Mouse (Mus musculus) heart, adult 2 months (tissue): Measurements from ENCODE around the gene Gm15262. TPM values are rescaled to one million over a fixed set of nuclear protein-coding genes. Genes with fewer than 3 reads are reported as not detected.
A peak's percentile ranks its signal among the peaks of the same experiment; 100 is the strongest.

Experiments
- DNase-seq, 2 experiments: peaks; one replicate each; pipeline ENCODE4 v3.0.0; 2021
- H3K27ac ChIP-seq: fragments of 200-600 bp; 2 replicates; pipeline ENCODE4 v1.8.1; 2022
- H3K27me3 ChIP-seq: fragments of 200-500 bp; 2 replicates; pipeline ENCODE4 v1.6.1; 2012; ENCODE audit warnings: mild to moderate bottlenecking, low read length, inconsistent platforms, mixed read lengths; ENCODE audit not compliant: control insufficient read depth, insufficient read depth
- H3K36me3 ChIP-seq: fragments of 200-500 bp; 2 replicates; pipeline ENCODE4 v1.6.1; 2012; ENCODE audit warnings: low read length, inconsistent platforms; ENCODE audit not compliant: control insufficient read depth, insufficient read depth
- H3K4me1 ChIP-seq: fragments of 200-500 bp; 2 replicates; pipeline ENCODE4 v1.6.1; 2011; ENCODE audit warnings: low read length; ENCODE audit not compliant: control insufficient read depth, insufficient read depth
- H3K4me3 ChIP-seq: fragments of 200-600 bp; 2 replicates; pipeline ENCODE4 v1.8.1; 2022
- H3K79me2 ChIP-seq: fragments of 200-500 bp; replicated peaks from 2 replicates; pipeline ENCODE4 v1.6.1; 2012; ENCODE audit warnings: mild to moderate bottlenecking, inconsistent platforms, low read length, moderate library complexity, mixed read lengths; ENCODE audit not compliant: control insufficient read depth, insufficient read depth
- H3K9ac ChIP-seq: fragments of 200-500 bp; 2 replicates; pipeline ENCODE4 v1.6.1; 2012; ENCODE audit warnings: low read depth, mild to moderate bottlenecking, control low read depth, inconsistent platforms, low read length, mixed read lengths
- CTCF ChIP-seq: fragments of 200-600 bp; IDR thresholded peaks from 2 replicates; pipeline ENCODE4 v1.8.1; 2022; ENCODE audit warnings: antibody characterized with exemption, mild to moderate bottlenecking, moderate library complexity
- EP300 ChIP-seq: fragments of 200-500 bp; IDR thresholded peaks from 2 replicates; pipeline ENCODE4 v1.6.1; 2011; ENCODE audit warnings: low read depth, low read length, control low read depth; ENCODE audit not compliant: insufficient read depth
- POLR2A ChIP-seq: fragments of 200-500 bp; IDR thresholded peaks from 2 replicates; pipeline ENCODE4 v1.6.1; 2011; ENCODE audit warnings: mild to moderate bottlenecking, low read depth, low read length, control low read depth; ENCODE audit not compliant: insufficient read depth
- WGBS: fragments of 180-500 bp; shearing (Covaris S2); methylation state at CpG from one replicate; pipeline ENCODE4 v1.1.7; 2018; 5-methylcytosine and 5-hydroxymethylcytosine counted together
- intact Hi-C: fragments of 180-260 bp; cut with DNase I; formaldehyde crosslinking; loops from one replicate; pipeline ENCODE4 v1.15.1; 2025
- polyA plus RNA-seq: library from polyadenylated mRNA; depleted of rRNA; stranded (reverse); fragments of >200 nt; gene quantifications from 2 replicates; pipeline ENCODE4 v1.2.3, GENCODE M21; 2012; rRNA removed
- total RNA-seq, 2 experiments: library from RNA; stranded (reverse); gene quantifications; 2 replicates each; pipeline ENCODE4 v1.2.3; 2021

Gene Gm15262
- total and polyA plus RNA-seq, 3 experiments: not detected

DNA sequence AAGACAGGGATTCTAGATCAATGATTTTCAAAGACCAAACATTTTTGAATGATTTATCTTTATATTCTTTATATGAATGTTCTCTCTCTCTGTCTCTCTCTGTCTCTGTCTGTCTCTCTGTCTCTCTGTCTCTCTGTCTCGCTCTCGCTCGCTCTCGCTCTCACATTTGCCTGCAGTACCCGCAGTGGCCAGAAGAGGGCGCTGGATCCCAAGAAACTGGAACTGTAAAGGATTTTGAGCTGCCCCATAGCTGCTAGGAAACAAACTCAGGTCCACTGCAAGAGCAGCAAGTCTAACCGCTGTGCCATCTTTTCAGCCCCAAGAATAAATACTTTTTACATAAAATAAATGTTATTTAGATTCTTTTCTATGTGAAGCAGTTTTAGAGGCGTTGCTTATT is 98.5 kb downstream of the Gm15262 start:
- Histone ChIP-seq H3K79me2 (no peaks in the 10 kb centered on the region), H3K4me3 (no peak overlapping the region), H3K4me1 (no peaks in the 10 kb centered on the region), H3K27me3 (no peaks in the 10 kb centered on the region), H3K27ac (no peak overlapping the region), H3K9ac (no peak overlapping the region), H3K36me3 (no peaks in the 10 kb centered on the region)
- TF ChIP-seq POLR2A (no peak), CTCF (peak; percentile 81)
- intact Hi-C loops: no loop called here
- peak in 1 of 2 experiments; percentile 46 for DNase-seq
- WGBS: 44% methylated on average over 8 of the region's 8 CpGs

DNA sequence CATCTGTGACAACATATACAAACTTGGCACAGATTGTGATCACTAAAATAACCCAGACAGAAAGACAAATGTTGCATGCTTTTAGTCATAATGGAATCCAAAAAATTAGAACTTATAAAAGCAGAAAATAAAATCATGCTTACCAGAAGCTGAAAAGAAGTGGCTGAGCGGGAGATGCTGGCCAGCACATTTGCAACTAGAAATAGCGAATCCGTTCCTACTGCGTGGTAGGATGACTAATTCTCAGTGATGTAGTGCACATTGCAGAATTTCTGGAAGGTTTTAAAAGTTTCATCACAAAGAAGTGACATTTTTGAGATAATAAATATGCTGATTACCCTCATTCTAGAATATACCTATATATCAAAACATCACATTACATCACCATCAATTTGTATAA is 100.7 kb downstream of the Gm15262 start:
- intact Hi-C loops: no loop called here
- Histone ChIP-seq H3K27me3 (no peaks in the 10 kb centered on the region), H3K4me1 (no peaks in the 10 kb centered on the region), H3K79me2 (no peaks in the 10 kb centered on the region), H3K4me3 (no peak overlapping the region), H3K36me3 (no peaks in the 10 kb centered on the region), H3K9ac (no peak overlapping the region), H3K27ac (no peak overlapping the region)
- no peak for DNase-seq
- TF ChIP-seq POLR2A (no peak), CTCF (no peak), EP300 (no peak)
- 84% methylated on average over 4 of the region's 4 CpGs for WGBS

DNA sequence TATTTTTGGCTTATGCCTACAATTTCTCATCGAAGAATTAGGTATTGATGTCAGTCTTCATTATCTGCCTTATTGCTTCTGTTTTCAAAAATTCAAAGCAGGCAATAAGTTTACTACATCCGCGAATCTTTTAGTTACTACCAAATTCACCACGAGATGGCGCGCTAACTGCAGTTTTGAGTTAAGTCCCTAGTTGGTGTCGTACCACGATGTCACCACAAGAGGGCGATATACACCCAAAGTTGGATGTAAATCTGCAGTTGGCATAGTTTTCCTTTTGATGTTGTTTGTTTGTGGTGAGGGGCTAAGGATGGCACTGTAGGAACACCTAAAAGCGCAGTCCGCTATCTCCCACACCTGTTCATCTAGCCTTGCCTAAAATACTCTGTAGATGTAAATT is 111.9 kb downstream of the Gm15262 start:
- Histone ChIP-seq H3K27me3 (no peaks in the 10 kb centered on the region), H3K9ac (no peak overlapping the region), H3K4me3 (no peak overlapping the region), H3K79me2 (no peaks in the 10 kb centered on the region), H3K27ac (no peak overlapping the region), H3K4me1 (no peaks in the 10 kb centered on the region), H3K36me3 (no peaks in the 10 kb centered on the region)
- intact Hi-C loops: loop anchor here (2.0 kb wide), 1 partner anchor 392 kb away; no protein-coding TSS in a partner anchor
- 23% methylated on average over 11 of the region's 11 CpGs for WGBS
- TF ChIP-seq POLR2A (no peak), CTCF (peak; percentile 87), EP300 (no peak)
- peak; percentile 42 to 68 for DNase-seq

DNA sequence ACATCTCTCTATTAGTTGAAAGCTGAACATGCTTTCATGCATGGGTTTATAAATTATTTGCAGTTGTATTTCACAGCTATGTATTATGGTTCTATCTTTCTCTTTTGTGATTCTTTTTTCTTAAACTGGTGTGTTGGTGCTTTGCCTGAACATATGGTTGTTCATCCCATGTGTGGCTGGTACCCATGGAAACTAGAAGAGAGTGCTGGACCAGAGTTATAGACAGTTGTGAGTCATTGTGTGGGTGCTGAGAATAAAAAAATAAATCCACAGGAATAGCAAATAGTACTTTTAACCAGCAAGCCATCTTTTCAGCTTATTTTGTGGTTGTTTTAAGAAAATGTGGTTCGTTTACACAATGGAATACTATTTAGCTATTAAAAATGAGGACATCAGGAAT is 123.9 kb downstream of the Gm15262 start:
- Histone ChIP-seq H3K9ac (no peak overlapping the region), H3K36me3 (no peaks in the 10 kb centered on the region), H3K27ac (no peak overlapping the region), H3K4me3 (no peak overlapping the region), H3K27me3 (no peaks in the 10 kb centered on the region), H3K79me2 (no peaks in the 10 kb centered on the region), H3K4me1 (no peaks in the 10 kb centered on the region)
- no peak for TF ChIP-seq CTCF
- TF ChIP-seq EP300: no peak
- no peak for DNase-seq
- intact Hi-C loops: no loop called here
- WGBS: 53% methylated on average over 1 of the region's 1 CpGs

Other genes with a start within 250 kb of the Gm15262 start
- under 1 TPM; 0.44 to 0.52 TPM for gene Scml2, start 170.3 kb upstream of the Gm15262 start, total RNA-seq
- gene Scml2, start 170.3 kb upstream of the Gm15262 start, polyA plus RNA-seq: 0.25 and 0.32 TPM in 2 replicates